Mouse (Mus musculus) kidney, embryonic 14.5 days (tissue): ENCODE results near the gene Lrba. TPM values are rescaled to one million over a fixed set of nuclear protein-coding genes. Genes with fewer than 3 reads are reported as not detected.

Source experiments
- ATAC-seq: fragments of 200-750 bp; cut with Nextera tagmentation; 2 replicates; pipeline ENCODE4 v1.8.0; 2017; ENCODE audit warnings: moderate number of reproducible peaks, mild to moderate bottlenecking, moderate TSS enrichment, moderate library complexity; ENCODE audit not compliant: low FRiP score, low TSS enrichment
- H3K27ac ChIP-seq: fragments of 300-500 bp; sonication (generic); 2 replicates; pipeline ENCODE4 v1.5.1; 2014; ENCODE audit warnings: low read depth, mild to moderate bottlenecking, low read length, moderate library complexity, mixed read lengths
- H3K27me3 ChIP-seq: fragments of 300-500 bp; sonication (generic); 2 replicates; pipeline ENCODE4 v1.6.1; 2014; ENCODE audit warnings: mild to moderate bottlenecking, low read length; ENCODE audit not compliant: control insufficient read depth, insufficient read depth
- H3K36me3 ChIP-seq: fragments of 300-500 bp; sonication (generic); 2 replicates; pipeline ENCODE4 v1.6.1; 2014; ENCODE audit warnings: low read length, mixed read lengths; ENCODE audit not compliant: control insufficient read depth, insufficient read depth
- H3K4me1 ChIP-seq: fragments of 300-500 bp; sonication (generic); 2 replicates; pipeline ENCODE4 v1.6.1; 2014; ENCODE audit warnings: low read length, mixed read lengths; ENCODE audit not compliant: control insufficient read depth, insufficient read depth
- H3K4me2 ChIP-seq: fragments of 300-500 bp; sonication (generic); replicated peaks from 2 replicates; pipeline ENCODE4 v1.6.1; 2014; ENCODE audit warnings: low read depth, mild to moderate bottlenecking, low read length
- H3K4me3 ChIP-seq: fragments of 300-500 bp; sonication (generic); 2 replicates; pipeline ENCODE4 v1.5.1; 2014; ENCODE audit warnings: mild to moderate bottlenecking, low read length
- H3K9ac ChIP-seq: fragments of 300-500 bp; sonication (generic); 2 replicates; pipeline ENCODE4 v1.6.1; 2014; ENCODE audit warnings: low read depth, mild to moderate bottlenecking, low read length, moderate library complexity
- H3K9me3 ChIP-seq: fragments of 300-500 bp; sonication (generic); 2 replicates; pipeline ENCODE4 v1.6.1; 2016; ENCODE audit warnings: low read length; ENCODE audit not compliant: control insufficient read depth
- WGBS: fragments of 180-500 bp; shearing (Covaris S2); extraction: QIAGEN DNeasy Blood & Tissue Kit; methylation state at CpG from one replicate; pipeline ENCODE4 v1.1.7; 2014; 5-methylcytosine and 5-hydroxymethylcytosine counted together
- polyA plus RNA-seq: library from polyadenylated mRNA; unstranded; fragments of >200 nt; fragmentation: Nextera tagmentation; extraction: Ambion mirVana; gene quantifications from 2 replicates; pipeline ENCODE4 v1.2.1, GENCODE M21; 2014

The Lrba gene
- polyA plus RNA-seq, 1 experiment from 2014 or later, result 13.4 TPM

DNA sequence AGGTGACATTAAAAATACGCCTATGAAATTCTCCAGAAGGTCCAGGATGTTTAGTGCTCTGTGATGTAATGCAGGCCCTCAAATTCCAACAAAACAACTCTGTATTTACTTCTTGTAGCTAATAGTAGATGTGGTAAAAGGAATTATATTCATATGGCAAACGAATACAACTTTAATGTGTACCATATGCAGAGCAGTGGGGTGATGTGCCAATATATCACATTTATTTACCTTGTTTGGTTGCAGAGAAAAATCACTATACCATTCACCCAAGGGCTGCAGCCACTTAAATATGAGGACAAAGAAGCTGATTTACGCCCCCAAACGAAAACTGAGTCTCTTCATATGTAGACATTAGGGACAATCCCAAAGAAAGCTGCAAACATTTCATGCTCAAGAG lies 538.0 kb downstream of the Lrba start:
- 84% methylated on average over 4 of the region's 4 CpGs for WGBS
- Histone ChIP-seq H3K27me3 (no peaks in the 10 kb centered on the region), H3K36me3 (no peaks in the 10 kb centered on the region), H3K27ac (no peak overlapping the region), H3K4me2 (no peak overlapping the region), H3K4me3 (no peak overlapping the region), H3K4me1 (no peaks in the 10 kb centered on the region), H3K9ac (no peak overlapping the region), H3K9me3 (no peaks in the 10 kb centered on the region)
- ATAC-seq, result no peak

DNA sequence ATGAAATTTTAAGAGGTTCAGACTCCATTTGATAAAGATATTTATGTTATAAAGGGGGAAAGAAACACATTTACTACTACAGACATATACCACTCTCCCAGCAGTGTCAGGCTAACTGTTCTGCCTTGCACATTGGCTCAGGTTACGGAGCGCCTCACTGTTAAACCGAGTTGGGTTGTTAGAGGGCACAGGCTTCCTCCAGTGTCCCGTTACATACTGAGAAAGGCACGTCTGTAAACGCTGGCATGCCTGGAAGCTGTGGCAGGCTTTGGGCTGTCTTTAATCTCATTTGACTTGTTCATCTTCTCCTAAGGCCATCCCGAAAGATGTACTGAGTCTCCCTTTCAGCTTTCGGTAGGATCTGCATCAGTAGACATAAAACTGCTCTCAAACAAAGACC lies 544.1 kb downstream of the Lrba start:
- Histone ChIP-seq H3K4me3 (no peak overlapping the region), H3K27ac (no peak overlapping the region), H3K9me3 (no peaks in the 10 kb centered on the region), H3K27me3 (no peaks in the 10 kb centered on the region), H3K4me2 (no peak overlapping the region), H3K9ac (no peak overlapping the region), H3K36me3 (no peaks in the 10 kb centered on the region), H3K4me1 (0 out of 2 replicates have a peak, but pooled peaks cover 3% of the 10 kb centered on the region)
- WGBS, result 14% methylated on average over 8 of the region's 8 CpGs
- peak; percentile 69 for ATAC-seq

DNA sequence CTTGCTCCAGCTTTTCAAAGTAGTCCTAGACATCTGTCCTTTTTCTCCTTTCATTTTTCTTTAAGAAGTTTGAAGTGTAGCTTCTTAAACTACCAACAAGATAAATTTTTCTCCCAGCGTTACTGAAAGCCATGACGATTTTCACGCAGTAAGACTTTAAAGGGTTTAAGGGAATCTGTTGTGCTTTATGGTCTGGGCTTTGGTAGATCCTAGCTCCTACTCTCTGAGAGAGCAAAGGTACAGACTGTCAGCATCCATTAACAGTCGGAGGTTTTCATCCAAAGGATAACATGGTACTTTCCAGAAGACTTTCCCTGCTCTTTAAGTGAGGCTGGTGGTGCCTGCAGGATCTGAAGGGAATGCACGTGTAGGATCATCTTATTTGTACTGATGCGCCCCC lies 544.5 kb downstream of the Lrba start:
- Histone ChIP-seq H3K9me3 (no peaks in the 10 kb centered on the region), H3K4me2 (no peak overlapping the region), H3K36me3 (no peaks in the 10 kb centered on the region), H3K27me3 (no peaks in the 10 kb centered on the region), H3K27ac (no peak overlapping the region), H3K4me1 (0 out of 2 replicates have a peak, but pooled peaks cover 3% of the 10 kb centered on the region), H3K9ac (no peak overlapping the region), H3K4me3 (no peak overlapping the region)
- ATAC-seq, result no peak
- 47% methylated on average over 6 of the region's 6 CpGs for whole genome bisulfite sequencing

DNA sequence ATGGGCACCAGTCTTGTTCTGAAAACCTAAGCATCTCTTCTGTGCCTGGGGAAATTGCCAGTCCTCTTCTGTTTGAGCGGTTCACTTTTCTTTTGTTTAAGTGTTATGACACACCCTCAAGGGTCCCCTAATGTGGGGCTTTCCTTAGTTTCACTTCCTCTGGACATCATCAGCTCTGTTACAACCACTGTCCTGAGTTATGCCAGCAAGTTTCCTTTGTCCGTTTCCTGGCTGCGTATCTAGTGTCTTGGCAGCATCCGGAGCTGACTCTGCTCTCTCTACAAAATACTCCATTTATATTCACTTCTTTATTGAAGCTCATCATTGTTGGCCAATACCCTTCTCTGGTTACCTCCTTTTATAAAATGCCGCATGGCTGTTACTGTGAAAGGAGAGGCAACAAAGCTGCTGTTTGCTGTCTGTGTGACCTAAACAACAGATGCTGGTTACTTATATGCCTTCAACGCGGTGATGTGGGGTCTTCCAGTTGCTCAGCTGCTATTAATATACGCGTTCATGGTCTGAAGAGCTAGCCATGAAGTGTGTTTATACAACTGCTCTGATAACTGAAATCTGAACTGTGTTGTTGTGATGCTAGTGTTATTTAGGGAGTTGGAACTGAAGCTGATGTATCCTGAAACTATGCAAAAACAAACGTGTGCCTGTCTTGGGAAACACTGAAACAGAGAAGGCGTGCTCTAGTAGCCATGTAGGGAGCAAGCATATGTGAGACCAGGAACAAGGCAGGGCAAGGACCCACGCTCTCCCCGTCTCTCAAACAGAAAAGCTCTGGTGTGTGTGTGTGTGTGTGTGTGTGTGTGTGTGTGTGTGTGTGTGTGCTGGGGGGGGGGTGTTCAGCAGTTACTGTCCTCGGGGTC lies 550.3 kb downstream of the Lrba start:
- Histone ChIP-seq H3K36me3 (no peaks in the 10 kb centered on the region), H3K4me3 (no peak overlapping the region), H3K9me3 (no peaks in the 10 kb centered on the region), H3K9ac (no peak overlapping the region), H3K4me1 (no peaks in the 10 kb centered on the region), H3K27ac (0 out of 2 replicates have a peak overlapping the region, but pooled peaks have one; percentile 18), H3K4me2 (no peak overlapping the region), H3K27me3 (no peaks in the 10 kb centered on the region)
- 66% methylated on average over 14 of the region's 14 CpGs for WGBS
- no peak for ATAC-seq

DNA sequence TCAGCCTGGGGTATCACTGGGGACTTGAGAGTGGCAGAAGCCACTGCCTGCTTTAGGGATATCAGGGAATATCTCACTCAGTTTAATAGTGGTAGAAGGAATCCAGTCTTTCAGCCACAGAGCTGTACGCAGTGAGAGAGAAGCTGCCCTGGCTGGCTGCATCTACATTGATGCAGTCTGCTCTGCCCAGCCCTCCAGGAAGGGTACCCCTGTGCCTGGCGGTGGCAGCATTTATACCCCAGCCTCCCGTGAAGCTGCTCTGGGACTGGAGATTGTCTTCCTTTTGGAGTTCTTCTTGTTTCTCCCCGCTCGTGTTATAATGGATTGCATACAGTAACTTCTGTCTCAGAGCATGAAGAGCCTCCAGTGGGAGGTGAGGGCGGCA lies 551.0 kb downstream of the Lrba start:
- ATAC-seq, result no peak
- Histone ChIP-seq H3K4me1 (no peaks in the 10 kb centered on the region), H3K4me2 (no peak overlapping the region), H3K9ac (no peak overlapping the region), H3K9me3 (no peaks in the 10 kb centered on the region), H3K4me3 (no peak overlapping the region), H3K36me3 (no peaks in the 10 kb centered on the region), H3K27ac (no peak overlapping the region), H3K27me3 (no peaks in the 10 kb centered on the region)
- WGBS, result 86% methylated on average over 6 of the region's 6 CpGs

- no peaks in the 10 kb centered on the region for H3K9me3 ChIP-seq
- 79% methylated on average over 4 of the region's 4 CpGs for WGBS
- no peaks in the 10 kb centered on the region for H3K36me3 ChIP-seq
- H3K4me1 ChIP-seq, result no peaks in the 10 kb centered on the region
- no peaks in the 10 kb centered on the region for H3K27me3 ChIP-seq
- no peak overlapping the region for H3K4me3 ChIP-seq
- H3K4me2 ChIP-seq, result no peak overlapping the region
- H3K27ac ChIP-seq, result no peak overlapping the region
- H3K9ac ChIP-seq, result no peak overlapping the region
- no peak for ATAC-seq
Measured at GRCm38 (mm10) chr3:86779704-86780103, 555.2 kb downstream of the Lrba start.

GRCm38 (mm10) chr3:86784051-86784450 lies 559.6 kb downstream of the Lrba start:
- H3K9ac ChIP-seq, result no peak overlapping the region
- no peaks in the 10 kb centered on the region for H3K27me3 ChIP-seq
- WGBS, result 69% methylated on average over 3 of the region's 3 CpGs
- H3K4me1 ChIP-seq, result no peaks in the 10 kb centered on the region
- H3K36me3 ChIP-seq, result no peaks in the 10 kb centered on the region
- ATAC-seq, result no peak
- no peak overlapping the region for H3K4me3 ChIP-seq
- no peak overlapping the region for H3K4me2 ChIP-seq
- H3K27ac ChIP-seq, result no peak overlapping the region
- no peaks in the 10 kb centered on the region for H3K9me3 ChIP-seq

DNA sequence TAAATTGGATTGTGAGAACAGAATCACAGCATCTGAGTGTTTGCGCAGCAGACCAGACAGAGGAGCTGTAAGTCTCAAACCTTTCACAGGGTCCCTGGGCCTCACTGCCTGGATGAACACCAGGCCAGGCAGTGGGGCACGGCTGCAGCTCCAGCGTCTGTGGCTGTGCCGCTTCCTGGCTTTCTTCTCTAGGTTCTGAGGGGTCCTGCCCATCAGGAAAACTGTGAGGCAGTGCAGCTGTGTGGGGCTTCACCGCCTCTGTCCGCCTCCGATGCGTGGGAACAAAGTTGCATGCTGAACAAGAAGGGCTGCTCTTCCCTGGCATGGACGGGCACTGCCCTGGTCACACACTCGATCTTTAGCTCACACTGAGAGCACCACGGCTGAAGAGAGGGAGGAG lies 560.5 kb downstream of the Lrba start:
- Histone ChIP-seq H3K9me3 (no peaks in the 10 kb centered on the region), H3K27ac (no peak overlapping the region), H3K27me3 (no peaks in the 10 kb centered on the region), H3K9ac (no peak overlapping the region), H3K36me3 (no peaks in the 10 kb centered on the region), H3K4me2 (no peak overlapping the region), H3K4me3 (no peak overlapping the region), H3K4me1 (no peaks in the 10 kb centered on the region)
- WGBS, result 51% methylated on average over 11 of the region's 11 CpGs
- no peak for ATAC-seq

- H3K9ac ChIP-seq, result no peak overlapping the region
- no peaks in the 10 kb centered on the region for H3K4me1 ChIP-seq
- no peaks in the 10 kb centered on the region for H3K27me3 ChIP-seq
- H3K27ac ChIP-seq, result no peak overlapping the region
- no peak overlapping the region for H3K4me2 ChIP-seq
- H3K36me3 ChIP-seq, result no peaks in the 10 kb centered on the region
- no peak overlapping the region for H3K4me3 ChIP-seq
- WGBS, result 82% methylated on average over 12 of the region's 12 CpGs
- ATAC-seq, result no peak
- no peaks in the 10 kb centered on the region for H3K9me3 ChIP-seq
Measured at GRCm38 (mm10) chr3:86786280-86786679, 561.8 kb downstream of the Lrba start.
